Mouse (Mus musculus) neural tube, embryonic 11.5 days (tissue): ENCODE results near the gene Bglap. TPM values are rescaled to one million over a fixed set of nuclear protein-coding genes. Genes with fewer than 3 reads are reported as not detected.
A peak's percentile ranks its signal among the peaks of the same experiment; 100 is the strongest.

Experiments used
- ATAC-seq: fragments of 200-750 bp; cut with Nextera tagmentation; 2 replicates; pipeline ENCODE4 v1.8.0; 2017; ENCODE audit warnings: moderate number of reproducible peaks, mild to moderate bottlenecking, moderate TSS enrichment, moderate library complexity; ENCODE audit not compliant: insufficient read depth, low FRiP score, low TSS enrichment
- DNase-seq: peaks from one replicate; pipeline ENCODE4 v3.0.0-alpha.2; 2015; ENCODE audit warnings: low spot score
- H3K27ac ChIP-seq: fragments of 300-500 bp; sonication (generic); 2 replicates; pipeline ENCODE4 v1.5.1; 2014; ENCODE audit warnings: low read depth, mild to moderate bottlenecking, low read length
- H3K27me3 ChIP-seq: fragments of 300-500 bp; sonication (generic); 2 replicates; pipeline ENCODE4 v1.6.1; 2014; ENCODE audit warnings: mild to moderate bottlenecking, low read length, mixed read lengths; ENCODE audit not compliant: control insufficient read depth, insufficient read depth
- H3K36me3 ChIP-seq: fragments of 300-500 bp; sonication (generic); 2 replicates; pipeline ENCODE4 v1.6.1; 2014; ENCODE audit warnings: mild to moderate bottlenecking, low read length, moderate library complexity, mixed read lengths; ENCODE audit not compliant: control insufficient read depth, insufficient read depth
- H3K4me1 ChIP-seq: fragments of 300-500 bp; sonication (generic); 2 replicates; pipeline ENCODE4 v1.6.1; 2014; ENCODE audit warnings: low read length, mixed read lengths; ENCODE audit not compliant: control insufficient read depth, insufficient read depth
- H3K4me2 ChIP-seq: fragments of 300-500 bp; sonication (generic); 2 replicates; pipeline ENCODE4 v1.6.1; 2014; ENCODE audit warnings: low read depth, mild to moderate bottlenecking, moderate library complexity
- H3K4me3 ChIP-seq: fragments of 300-500 bp; sonication (generic); 2 replicates; pipeline ENCODE4 v1.5.1; 2014; ENCODE audit warnings: low read depth, low read length
- H3K9ac ChIP-seq: fragments of 300-500 bp; sonication (generic); 2 replicates; pipeline ENCODE4 v1.6.1; 2014; ENCODE audit warnings: mild to moderate bottlenecking, low read length
- H3K9me3 ChIP-seq: fragments of 300-500 bp; sonication (generic); 2 replicates; pipeline ENCODE4 v1.6.1; 2016; ENCODE audit warnings: low read length; ENCODE audit not compliant: control insufficient read depth
- WGBS: fragments of 180-500 bp; shearing (Covaris S2); extraction: QIAGEN DNeasy Blood & Tissue Kit; methylation state at CpG from one replicate; pipeline ENCODE4 v1.1.7; 2014; 5-methylcytosine and 5-hydroxymethylcytosine counted together
- polyA plus RNA-seq: library from polyadenylated mRNA; unstranded; fragments of >200 nt; fragmentation: Nextera tagmentation; extraction: Ambion mirVana; gene quantifications from 2 replicates; pipeline ENCODE4 v1.2.1, GENCODE M21; 2014

The Bglap gene
- polyA plus RNA-seq, 1 experiment from 2014 or later = not detected

DNA sequence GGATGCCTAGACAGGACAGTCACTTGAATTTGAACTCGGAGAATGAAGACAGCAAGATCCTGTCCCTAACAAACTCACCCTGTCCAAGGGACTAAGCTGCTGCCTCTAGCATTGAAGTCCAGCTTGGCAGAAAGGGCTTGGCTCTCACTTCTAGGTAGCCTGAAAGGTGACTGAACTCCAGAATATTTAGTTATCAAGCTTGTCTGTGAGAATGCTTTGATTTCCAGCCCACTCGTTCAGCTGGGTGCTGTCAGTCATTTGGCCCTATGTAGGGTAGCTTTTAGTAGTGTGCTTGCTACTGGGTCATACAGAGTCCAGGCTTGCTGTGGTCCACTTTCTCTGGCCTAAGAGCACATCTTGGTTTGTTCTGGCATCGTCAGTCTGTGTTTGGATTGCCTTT is 45.3 kb downstream of the Bglap start:
- no peak overlapping the region for H3K9ac ChIP-seq

DNA sequence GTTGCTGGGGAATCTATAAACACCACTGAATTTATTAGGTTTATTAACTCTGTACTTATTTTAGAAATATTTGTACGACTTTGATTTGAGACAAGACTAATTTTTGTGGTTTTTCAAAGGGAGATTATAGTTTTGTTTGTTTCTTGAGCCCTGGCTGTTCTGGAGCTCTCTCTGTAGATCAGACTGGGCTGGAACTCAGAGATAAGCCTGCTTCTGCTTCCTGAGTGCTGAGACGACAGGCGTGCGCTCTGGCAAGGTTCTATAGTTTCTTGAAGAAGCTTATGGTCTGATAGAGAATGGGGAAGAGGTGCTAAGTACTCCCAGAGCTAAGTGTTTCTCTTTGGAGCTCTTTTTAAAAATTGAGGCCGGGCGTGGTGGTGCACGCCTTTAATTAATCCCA is 45.9 kb downstream of the Bglap start:
- Histone ChIP-seq H3K4me2 (no peak overlapping the region), H3K9ac (no peak overlapping the region), H3K27ac (no peak overlapping the region), H3K27me3 (no peaks in the 10 kb centered on the region), H3K4me3 (no peak overlapping the region), H3K4me1 (peaks cover 10% of the 10 kb centered on the region; the same call in 1 of the 2 replicates), H3K36me3 (peaks cover 10% of the 10 kb centered on the region), H3K9me3 (no peaks in the 10 kb centered on the region)
- DNase-seq (peak; percentile 5), ATAC-seq (no peak)
- 94% methylated on average over 7 of the region's 7 CpGs for WGBS

More for the DNA sequence above, 45.3 kb downstream of the Bglap start:
- no peaks in the 10 kb centered on the region for H3K27me3 ChIP-seq
- 79% methylated on average over 3 of the region's 3 CpGs for WGBS
- H3K4me2 ChIP-seq = no peak overlapping the region
- H3K4me3 ChIP-seq = no peak overlapping the region
- H3K9me3 ChIP-seq = no peaks in the 10 kb centered on the region
- peaks cover 10% of the 10 kb centered on the region; the same call in 1 of the 2 replicates for H3K4me1 ChIP-seq
- H3K27ac ChIP-seq = no peak overlapping the region
- peaks cover 17% of the 10 kb centered on the region for H3K36me3 ChIP-seq
- no peak for ATAC-seq
- peak; percentile 7 for DNase-seq

DNA sequence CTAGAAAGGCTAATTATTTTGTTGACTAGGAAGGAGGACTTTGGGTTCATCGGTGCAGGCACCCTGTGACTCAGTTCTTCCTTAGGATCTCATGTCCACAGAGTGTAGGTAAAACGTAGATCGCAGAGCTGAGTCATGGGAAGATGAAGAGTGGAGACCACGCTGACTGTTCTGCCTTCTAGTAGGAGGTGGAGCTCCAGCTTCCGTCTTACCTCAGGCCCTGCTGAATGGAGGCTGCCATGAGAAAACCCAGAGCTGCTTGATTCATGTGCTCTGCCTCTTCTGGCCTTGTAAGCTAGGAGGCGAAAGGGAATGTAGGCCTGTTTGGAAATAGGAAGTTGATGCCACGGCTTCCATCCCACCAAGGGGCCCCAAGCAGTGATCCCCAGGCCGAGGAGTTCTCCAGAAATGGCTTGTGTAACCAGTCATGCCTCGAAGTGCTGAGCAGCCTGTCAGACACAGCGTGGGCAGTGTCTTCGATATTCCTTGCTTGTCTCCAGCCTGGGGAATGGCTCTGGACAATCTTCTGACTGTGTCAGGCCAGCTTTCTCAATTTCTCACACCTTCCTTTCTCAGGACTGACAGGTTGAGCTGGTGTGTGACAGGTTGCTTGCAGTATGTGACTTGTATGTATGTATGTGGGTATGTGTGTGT is 46.8 kb downstream of the Bglap start:
- ATAC-seq = no peak
- no peak overlapping the region for H3K9ac ChIP-seq
- H3K9me3 ChIP-seq = no peaks in the 10 kb centered on the region
- no peak overlapping the region for H3K27ac ChIP-seq
- H3K27me3 ChIP-seq = no peaks in the 10 kb centered on the region
- H3K4me2 ChIP-seq = peak overlapping the region; percentile 23; the same call in 1 of the 2 replicates
- peak; percentile 9 for DNase-seq
- 81% methylated on average over 11 of the region's 11 CpGs for WGBS
- peaks cover 10% of the 10 kb centered on the region; the same call in 1 of the 2 replicates for H3K4me1 ChIP-seq
- no peak overlapping the region for H3K4me3 ChIP-seq
- peaks cover 4% of the 10 kb centered on the region; the same call in 1 of the 2 replicates for H3K36me3 ChIP-seq

GRCm38 (mm10) chr3:88336058-88337013 is 47.9 kb downstream of the Bglap start, which contains the start of the genes Tmem79 and Smg5:
Gene Tmem79, minus strand, starts transcription at chr3:88336148.
Gene Smg5, plus strand, starts transcription at chr3:88336260.
- Histone ChIP-seq H3K4me1 (peaks cover 10% of the 10 kb centered on the region; the same call in 1 of the 2 replicates), H3K4me2 (peak within 1 kb of the TSS; percentile 65), H3K27ac (peak within 1 kb of the TSS; percentile 67), H3K36me3 (no peaks in the 10 kb centered on the region), H3K27me3 (no peaks in the 10 kb centered on the region), H3K9ac (peak within 1 kb of the TSS; percentile 80), H3K9me3 (no peaks in the 10 kb centered on the region), H3K4me3 (peak within 1 kb of the TSS; percentile 63)
- 2% methylated on average over 46 of the region's 66 CpGs for WGBS
- ATAC-seq (peak; percentile 92), DNase-seq (peak; percentile 94)

- peaks cover 10% of the 10 kb centered on the region; the same call in 1 of the 2 replicates for H3K4me1 ChIP-seq
- H3K27ac ChIP-seq = peak overlapping the region; percentile 67
- DNase-seq (no peak), ATAC-seq (peak; percentile 51)
- WGBS = 1% methylated on average over 27 of the region's 27 CpGs
- peak overlapping the region; percentile 80 for H3K9ac ChIP-seq
- H3K27me3 ChIP-seq = no peaks in the 10 kb centered on the region
- no peaks in the 10 kb centered on the region for H3K36me3 ChIP-seq
- H3K4me3 ChIP-seq = peak overlapping the region; percentile 63
- peak overlapping the region; percentile 65 for H3K4me2 ChIP-seq
- no peaks in the 10 kb centered on the region for H3K9me3 ChIP-seq
These were observed 48.7 kb downstream of the Bglap start for GRCm38 (mm10) chr3:88335436-88336053.

DNA sequence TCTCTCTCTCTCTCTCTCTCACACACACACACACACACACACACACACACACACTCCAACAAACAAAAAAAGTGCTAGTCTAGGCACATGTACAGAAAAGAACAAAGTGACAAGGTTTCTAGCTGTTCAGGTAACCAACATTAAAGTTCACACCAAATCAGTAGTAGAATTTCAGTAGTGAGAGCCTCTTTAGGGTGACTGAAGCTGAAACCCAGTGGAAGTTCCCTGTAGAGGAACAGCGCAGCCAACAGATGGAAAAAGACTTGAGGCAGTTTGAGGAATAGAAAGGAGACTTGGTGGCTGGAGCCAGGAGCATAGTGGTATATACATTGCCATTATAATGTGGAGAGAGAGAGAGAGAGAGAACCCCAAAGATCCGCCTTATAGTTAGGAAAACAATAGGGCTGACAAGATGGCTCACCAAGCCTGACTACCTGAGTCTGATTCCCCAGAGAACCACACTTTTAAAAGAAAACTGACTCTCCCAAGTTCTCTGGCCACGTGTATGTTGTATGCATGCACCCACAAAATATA is 49.3 kb downstream of the Bglap start:
- Histone ChIP-seq H3K9me3 (no peaks in the 10 kb centered on the region), H3K27me3 (no peaks in the 10 kb centered on the region), H3K9ac (peak overlapping the region; percentile 80), H3K4me1 (peaks cover 10% of the 10 kb centered on the region; the same call in 1 of the 2 replicates), H3K36me3 (no peaks in the 10 kb centered on the region), H3K27ac (no peak overlapping the region), H3K4me2 (peak overlapping the region; percentile 65), H3K4me3 (peak overlapping the region; percentile 63)
- no peak for ATAC-seq
- DNase-seq = peak; percentile 6
- 36% methylated on average over 3 of the region's 3 CpGs for WGBS

- 53% methylated on average over 12 of the region's 12 CpGs for WGBS
- Histone ChIP-seq H3K27me3 (no peaks in the 10 kb centered on the region), H3K9me3 (no peaks in the 10 kb centered on the region), H3K4me3 (no peak overlapping the region), H3K27ac (no peak overlapping the region), H3K9ac (no peak overlapping the region), H3K36me3 (no peaks in the 10 kb centered on the region; the same call in 1 of the 2 replicates), H3K4me2 (no peak overlapping the region), H3K4me1 (peaks cover 10% of the 10 kb centered on the region; the same call in 1 of the 2 replicates)
- ATAC-seq = no peak
- DNase-seq = peak; percentile 8
These were observed 50.1 kb downstream of the Bglap start for GRCm38 (mm10) chr3:88334029-88334658.
